13 mouse cellular contexts compared by ENCODE assay signal in genomic region chr2:17811943-17812670, GRCm38 (mm10).
A peak's percentile ranks its signal among the peaks of the same experiment; 100 is the strongest.
DNase-seq lines count a peak whose midpoint lies in the region; ATAC-seq and TF ChIP-seq lines count a peak whose summit lies in the region.
"Had no signal": no experiment of that assay in that cellular context is flagged by ENCODE, and none has a peak within 500 bp of the region (broad histone marks: within the 10 kb centered on the region; RNA-seq: fewer than 3 reads in every experiment).

No protein-coding gene starts in this region.

- no peak for TF ChIP-seq EP300 in heart, postnatal 0 days (IDR thresholded peaks at IDR 0.05; ENCODE audit: low read depth)

- H3K4me3 ChIP-seq in heart, postnatal 0 days (ENCODE audit: low read depth, low read length): no peak overlapping the region
- H3K4me3 ChIP-seq in lung, embryonic 14.5 days (ENCODE audit: low read depth, low read length): no peak overlapping the region
- H3K4me3 ChIP-seq in lung, adult 2 months (replicated peaks; ENCODE audit: extremely low read depth, low read depth, low read length): no peak overlapping the region
- H3K4me3 ChIP-seq: forebrain, embryonic 13.5 days; heart, adult 2 months; hindbrain, embryonic 15.5 days; liver, embryonic 15.5 days had no signal

- TF ChIP-seq POLR2A in lung, adult 2 months (IDR thresholded peaks at IDR 0.05; ENCODE audit: borderline replicate concordance, extremely low read depth, low read depth, low read length): no peak

- peak; percentile 53; the same call in 1 of the 2 replicates for ATAC-seq in heart, postnatal 0 days (ENCODE audit: insufficient read depth, low read depth)
- ATAC-seq in lung, embryonic 14.5 days (ENCODE audit: insufficient read depth): no peak
- ATAC-seq: forebrain, embryonic 13.5 days had no signal

- WGBS in heart, postnatal 0 days: 33% methylated on average over 7 of the region's 7 CpGs
- WGBS in lung, embryonic 14.5 days: 32% methylated on average over 7 of the region's 7 CpGs
- 45% methylated on average over 7 of the region's 7 CpGs for WGBS in lung, adult 2 months

- H3K36me3 ChIP-seq in heart, postnatal 0 days (replicated peaks; ENCODE audit: control insufficient read depth, insufficient read depth, low read length): no peaks in the 10 kb centered on the region
- H3K36me3 ChIP-seq in lung, embryonic 14.5 days (ENCODE audit: insufficient read depth): no peaks in the 10 kb centered on the region
- H3K36me3 ChIP-seq: hindbrain, embryonic 15.5 days; liver, embryonic 15.5 days had no signal

- H3K9me3 ChIP-seq in heart, postnatal 0 days (replicated peaks; ENCODE audit: control insufficient read depth, low read length): no peaks in the 10 kb centered on the region
- H3K9me3 ChIP-seq in lung, embryonic 14.5 days (ENCODE audit: low read depth, low read length): no peaks in the 10 kb centered on the region
- H3K9me3 ChIP-seq: forebrain, embryonic 13.5 days; hindbrain, embryonic 15.5 days; liver, embryonic 15.5 days had no signal

- H3K4me2 ChIP-seq in heart, postnatal 0 days (ENCODE audit: low read depth, low read length): no peak overlapping the region
- H3K4me2 ChIP-seq in lung, embryonic 14.5 days: no peak overlapping the region
- H3K4me2 ChIP-seq: forebrain, embryonic 13.5 days; hindbrain, embryonic 15.5 days; liver, embryonic 15.5 days had no signal

- no peak overlapping the region for H3K9ac ChIP-seq in heart, postnatal 0 days (replicated peaks; ENCODE audit: low read depth, low read length)
- no peak overlapping the region for H3K9ac ChIP-seq in lung, embryonic 14.5 days
- H3K9ac ChIP-seq: forebrain, embryonic 13.5 days; hindbrain, embryonic 15.5 days; liver, embryonic 15.5 days had no signal

- TF ChIP-seq CTCF in heart, postnatal 0 days (IDR thresholded peaks at IDR 0.05; ENCODE audit: low read depth): no peak
- TF ChIP-seq CTCF in lung, embryonic 14.5 days (IDR thresholded peaks at IDR 0.05; ENCODE audit: low read depth): no peak
- no peak for TF ChIP-seq CTCF in lung, adult 2 months (IDR thresholded peaks at IDR 0.05; ENCODE audit: insufficient read depth, low read length)

- DNase-seq in heart, postnatal 0 days (ENCODE audit: low spot score): no peak
- no peak for DNase-seq in heart, adult 9 months (ENCODE audit: low spot score in 2 of 2)
- DNase-seq in lung, embryonic 14.5 days: peak; percentile 16
- DNase-seq in lung, adult 2 months: no peak
- DNase-seq in gonadal fat pad, adult 2 months (ENCODE audit: low read depth): peak; percentile 36
- peak; percentile 22 for DNase-seq in mesoderm, embryonic 11.5 days (ENCODE audit: low read depth, low spot score)
- DNase-seq in frontal cortex, adult 2 months (ENCODE audit: extremely low spot score in 1 of 2, low spot score in 1 of 2): no peak
- no peak for DNase-seq in right cerebral cortex, postnatal 4 days
- DNase-seq: adrenal gland, adult 8-10 months; heart, adult 2 months had no signal

- H3K27ac ChIP-seq in heart, postnatal 0 days (ENCODE audit: low read depth): no peak overlapping the region
- H3K27ac ChIP-seq in lung, embryonic 14.5 days (ENCODE audit: low read depth): no peak overlapping the region
- H3K27ac ChIP-seq: forebrain, embryonic 13.5 days; heart, adult 2 months; hindbrain, embryonic 15.5 days; liver, embryonic 15.5 days had no signal

- no peaks in the 10 kb centered on the region for H3K4me1 ChIP-seq in heart, postnatal 0 days (ENCODE audit: control insufficient read depth, insufficient read depth)
- no peaks in the 10 kb centered on the region for H3K4me1 ChIP-seq in lung, embryonic 14.5 days (ENCODE audit: insufficient read depth)
- H3K4me1 ChIP-seq in lung, adult 2 months (ENCODE audit: control insufficient read depth, insufficient read depth, low read length): no peaks in the 10 kb centered on the region; the same call in 1 of the 2 replicates
- H3K4me1 ChIP-seq: forebrain, embryonic 13.5 days; hindbrain, embryonic 15.5 days; liver, embryonic 15.5 days had no signal

- no peaks in the 10 kb centered on the region for H3K27me3 ChIP-seq in heart, postnatal 0 days (ENCODE audit: control insufficient read depth, insufficient read depth, low read length)
- no peaks in the 10 kb centered on the region for H3K27me3 ChIP-seq in lung, embryonic 14.5 days (ENCODE audit: insufficient read depth, low read length)
- H3K27me3 ChIP-seq: forebrain, embryonic 13.5 days; hindbrain, embryonic 15.5 days; liver, embryonic 15.5 days had no signal

Comparison
In these comparisons a context has a peak if more than half of its experiments do, and no peak if none do; other contexts are left out.
1. DNase-seq: peak in lung, embryonic 14.5 days (single experiment), gonadal fat pad, adult 2 months (single experiment) and mesoderm, embryonic 11.5 days (single experiment); none in heart, postnatal 0 days (single experiment), heart, adult 9 months (0 of 2), lung, adult 2 months (single experiment), frontal cortex, adult 2 months (0 of 2) and right cerebral cortex, postnatal 4 days (single experiment).